Mouse (Mus musculus) ES-Bruce4 (cell line): ENCODE data around the gene Tespa1.

Experiments
- CTCF ChIP-seq: IDR thresholded peaks from one replicate; pipeline ENCODE4 v1.8.1; 2011; ENCODE audit warnings: low read depth, low read length
- EP300 ChIP-seq: IDR thresholded peaks from 2 replicates; pipeline ENCODE4 v1.6.1; 2011; ENCODE audit warnings: low read depth, low read length; ENCODE audit not compliant: insufficient read depth
- POLR2A ChIP-seq: IDR thresholded peaks from one replicate; pipeline ENCODE4 v1.8.1; 2011; ENCODE audit warnings: low read length; ENCODE audit not compliant: insufficient read depth

DNA sequence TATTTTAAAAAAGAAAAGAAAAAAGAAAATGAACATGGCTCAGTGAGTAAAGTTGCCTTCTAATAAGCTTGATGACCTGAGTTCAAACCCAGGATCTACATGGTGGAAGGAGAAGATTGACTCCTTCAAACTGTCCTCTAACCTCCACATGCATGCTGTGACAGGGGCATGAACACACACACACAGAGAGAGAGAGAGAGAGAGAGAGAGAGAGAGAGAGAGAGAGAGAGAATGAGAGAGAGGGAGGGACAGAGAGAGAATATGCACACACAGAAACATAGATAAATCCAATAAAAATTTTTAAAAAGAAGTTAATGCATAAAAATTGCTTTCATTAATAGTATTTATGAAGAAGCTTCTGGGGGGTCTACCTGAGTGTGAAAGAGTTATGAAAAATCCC lies 608 bp upstream of the Tespa1 start:
- TF ChIP-seq EP300 (no peak), CTCF (no peak), POLR2A (no peak)
